Mouse (Mus musculus) right cerebral cortex, adult 18-20 months (tissue): ENCODE measurements at regions not wholly inside any gene's neighbourhood (a gene's known extent, or its start where the extent isn't known, plus 50 kb on each side); places are given as distances from the start of the nearest gene placed in this dataset.
A peak's percentile ranks its signal among the peaks of the same experiment; 100 is the strongest.

Experiments used
- DNase-seq: peaks from one replicate; pipeline ENCODE4 v3.0.0; 2022; ENCODE audit warnings: mixed read lengths

- no peak for DNase-seq
Measured at GRCm38 (mm10) chr6:91573487-91573886, 57.8 kb downstream of the Lsm3 start.

GRCm38 (mm10) chr6:91574414-91574813, 58.7 kb downstream of the Lsm3 start:
- no peak for DNase-seq

- DNase-seq, result peak; percentile 74
Measured at GRCm38 (mm10) chr6:91575662-91576364, 60.1 kb downstream of the Lsm3 start.

GRCm38 (mm10) chr6:91576906-91577305, 61.2 kb downstream of the Lsm3 start:
- DNase-seq, result peak; percentile 74

GRCm38 (mm10) chr6:91579666-91580065, 63.9 kb downstream of the Lsm3 start:
- DNase-seq, result no peak

DNA sequence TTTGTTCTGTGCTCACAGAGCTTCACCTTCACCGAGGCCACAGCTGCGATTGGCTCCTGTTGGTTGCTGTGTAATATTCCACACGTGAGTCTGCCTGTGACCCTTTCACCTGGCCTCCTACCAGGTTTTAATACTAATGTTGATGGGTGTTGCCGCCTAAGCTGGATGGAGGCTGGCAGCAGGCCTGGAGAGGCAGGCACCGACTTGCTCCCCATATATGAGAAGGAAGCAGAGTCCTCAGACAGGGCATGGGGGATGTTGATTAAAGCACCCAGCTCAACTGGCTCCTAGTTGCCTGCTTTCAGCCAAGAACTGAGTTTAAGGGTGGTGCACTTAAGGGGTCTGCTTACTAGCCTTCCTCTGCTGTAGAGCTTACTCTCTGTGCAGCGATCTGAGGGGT, 64.9 kb downstream of the Lsm3 start:
- no peak for DNase-seq

- DNase-seq, result no peak
Measured at GRCm38 (mm10) chr6:91582338-91582737, 66.6 kb downstream of the Lsm3 start.

- no peak for DNase-seq
Measured at GRCm38 (mm10) chr6:91583346-91583745, 67.6 kb downstream of the Lsm3 start.

DNA sequence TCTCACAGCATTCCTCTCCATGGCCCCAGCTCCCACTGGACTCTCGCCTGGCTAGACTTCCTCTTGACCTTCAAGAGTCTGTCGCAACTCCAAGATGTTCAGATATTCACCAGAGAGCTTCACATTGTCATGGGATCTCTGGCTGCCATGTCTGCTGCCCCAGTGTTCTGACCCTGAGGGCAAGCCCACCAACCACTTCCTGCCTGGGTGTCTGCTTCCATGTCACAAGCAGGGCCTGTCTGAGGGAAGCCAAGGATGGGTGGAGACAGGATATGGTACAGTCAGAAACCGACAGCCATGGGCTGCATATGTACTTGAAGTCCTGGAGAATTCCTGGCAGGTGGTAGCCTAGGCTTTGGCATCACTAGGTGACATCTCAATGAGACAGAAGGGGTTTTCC, 69.8 kb downstream of the Lsm3 start:
- DNase-seq, result no peak

GRCm38 (mm10) chr6:91589181-91589580, 73.5 kb downstream of the Lsm3 start:
- DNase-seq, result no peak

GRCm38 (mm10) chr6:91590395-91590794, 74.7 kb downstream of the Lsm3 start:
- DNase-seq, result no peak

GRCm38 (mm10) chr6:91590806-91591571, 75.3 kb downstream of the Lsm3 start:
- no peak for DNase-seq

- DNase-seq, result no peak
Measured at GRCm38 (mm10) chr6:91592651-91593050, 76.9 kb downstream of the Lsm3 start.

DNA sequence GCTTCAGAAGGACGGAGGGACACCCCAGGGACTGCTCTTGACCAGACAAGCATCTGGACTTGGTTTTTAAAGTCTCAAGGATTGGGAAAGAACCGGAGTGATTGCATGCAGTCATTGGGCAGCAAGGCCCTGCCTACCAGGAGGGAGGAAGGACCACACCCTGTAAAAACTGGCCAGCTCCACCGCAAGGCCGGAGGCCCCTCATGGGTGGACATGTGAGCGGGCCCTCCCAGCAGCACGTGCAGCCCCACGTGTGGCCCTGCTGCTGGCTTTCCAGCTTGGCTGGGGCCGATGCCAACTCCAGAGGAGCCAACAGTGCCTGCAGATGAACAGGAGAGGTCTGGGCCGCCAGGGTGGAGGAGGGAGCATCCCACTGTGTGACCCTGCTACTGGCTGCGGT, 83.2 kb downstream of the Lsm3 start:
- DNase-seq, result peak; percentile 68

DNA sequence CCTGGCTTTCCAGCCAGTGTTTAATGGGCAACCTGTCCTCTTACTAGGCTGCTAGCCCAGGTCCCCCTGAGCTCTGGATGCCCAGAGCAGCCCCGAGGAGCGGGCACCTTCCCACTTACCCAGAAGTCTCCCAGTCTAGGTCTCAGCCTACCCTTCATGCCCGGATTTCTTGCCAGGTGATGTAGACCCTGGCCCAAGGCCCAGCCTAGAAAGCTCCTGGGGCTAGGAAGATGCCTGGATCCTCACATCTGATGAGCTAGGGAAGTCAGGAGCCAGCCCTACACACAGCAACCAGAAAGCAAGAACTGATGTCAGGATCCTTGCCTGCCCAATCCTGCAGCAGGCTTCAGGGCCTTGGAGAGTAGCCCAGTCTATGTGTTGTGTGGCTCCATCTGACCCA, 83.7 kb upstream of the Slc6a6 start:
- no peak for DNase-seq

- no peak for DNase-seq
Measured at GRCm38 (mm10) chr6:91606634-91607215, 77.1 kb upstream of the Slc6a6 start.

DNA sequence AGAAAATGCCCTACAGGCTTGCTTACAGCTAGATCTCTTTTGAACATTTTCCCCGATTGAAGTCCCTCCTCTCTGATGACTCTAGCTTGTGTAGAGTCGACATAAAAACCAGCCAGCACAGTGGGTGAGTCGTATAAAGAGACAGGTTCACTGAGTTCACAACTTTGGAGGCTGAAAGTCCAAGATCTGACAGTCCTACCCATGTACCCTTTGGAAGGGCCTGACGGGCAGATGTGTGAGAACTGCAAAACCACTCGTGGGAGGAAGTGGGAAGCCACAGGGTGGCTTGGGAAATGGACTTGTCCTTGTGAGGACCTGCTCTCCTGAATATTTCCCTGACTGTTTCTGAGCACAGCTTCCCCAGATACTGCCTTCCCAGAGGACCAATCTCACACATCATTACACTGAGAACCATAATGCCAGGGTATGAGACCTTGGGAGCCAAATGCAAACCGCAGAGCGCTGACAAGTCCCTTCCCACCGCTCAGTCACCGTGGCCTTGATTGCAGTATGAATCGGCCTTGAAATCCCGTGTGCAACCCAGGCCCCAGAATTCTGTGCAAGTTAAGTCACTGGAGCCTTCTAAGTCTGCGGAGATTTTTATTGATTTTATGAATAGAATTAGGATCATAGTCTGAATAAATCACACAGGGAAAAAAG, 76.1 kb upstream of the Slc6a6 start:
- no peak for DNase-seq

GRCm38 (mm10) chr6:91609671-91610070, 74.2 kb upstream of the Slc6a6 start:
- no peak for DNase-seq

DNA sequence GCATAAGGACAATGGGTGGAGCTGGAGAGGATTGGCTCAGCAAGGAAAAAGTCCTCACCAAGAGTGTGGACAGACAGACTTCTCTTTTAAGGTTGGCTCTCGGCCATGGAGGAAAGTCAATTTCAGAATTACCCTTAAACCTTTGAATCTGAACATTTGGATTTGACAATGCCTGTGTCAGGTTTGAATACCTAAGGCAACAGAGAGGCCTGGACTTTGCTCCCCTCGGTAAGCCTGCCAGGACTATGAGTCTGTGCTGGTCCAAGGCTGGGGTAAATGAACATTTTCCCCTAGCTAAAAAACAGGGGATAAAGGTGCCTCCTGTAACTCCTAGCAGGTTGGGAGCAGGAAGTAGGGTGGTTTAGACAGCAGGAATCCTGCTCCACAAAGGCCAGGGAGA, 68.8 kb upstream of the Slc6a6 start:
- DNase-seq, result no peak

DNA sequence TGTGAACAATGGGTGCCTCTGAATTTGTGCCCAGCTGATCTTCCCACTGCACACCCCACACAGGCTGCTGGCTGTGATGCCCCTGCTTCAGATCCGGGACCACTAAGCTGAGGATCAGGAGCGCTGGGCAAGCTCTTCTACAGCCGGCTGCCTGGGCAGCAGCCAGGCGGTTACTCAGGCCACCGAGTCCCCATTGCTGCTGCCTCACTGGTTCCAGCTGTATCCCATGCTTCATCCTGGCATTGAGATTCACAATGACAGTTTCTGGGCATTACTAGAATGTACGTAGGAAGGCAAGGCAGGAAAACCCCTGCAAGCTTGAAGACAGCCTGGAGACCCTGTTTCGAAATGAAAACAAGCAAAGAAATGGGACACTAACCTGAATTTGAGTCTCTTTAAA, 67.3 kb upstream of the Slc6a6 start:
- peak; percentile 23 for DNase-seq

DNA sequence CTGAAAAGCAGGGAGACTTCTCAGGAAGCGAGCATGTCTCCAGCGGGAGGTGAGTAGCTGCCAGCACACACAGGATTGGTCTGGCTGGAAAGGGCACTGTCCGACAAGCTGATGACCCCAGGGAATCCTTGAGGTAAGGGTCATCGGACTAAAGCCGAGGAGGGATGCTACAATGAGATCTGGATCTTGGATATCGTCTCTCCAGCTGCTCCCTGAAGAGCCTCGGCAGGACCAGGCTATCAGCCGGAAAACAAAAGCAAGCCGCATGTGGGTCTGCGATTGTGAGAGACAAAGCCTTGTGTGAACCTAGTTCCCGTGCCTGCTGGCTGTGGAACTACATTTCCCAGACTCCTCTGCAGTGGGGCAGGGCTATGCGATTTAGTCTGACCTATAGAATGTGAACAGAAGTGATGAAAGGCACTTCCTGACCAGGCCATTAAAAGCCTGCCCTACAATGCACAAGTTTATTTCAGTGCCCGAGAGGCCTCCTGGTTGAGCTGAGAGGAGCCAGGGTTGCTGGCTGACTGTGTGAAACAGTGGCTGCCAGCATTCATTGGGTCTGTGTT, 66.7 kb upstream of the Slc6a6 start:
- DNase-seq, result peak; percentile 73

- DNase-seq, result no peak
Measured at GRCm38 (mm10) chr6:91617685-91618084, 66.2 kb upstream of the Slc6a6 start.

- DNase-seq, result no peak
Measured at GRCm38 (mm10) chr6:91619009-91619408, 64.8 kb upstream of the Slc6a6 start.
